Mouse (Mus musculus) E14TG2a.4 (cell line): ENCODE results near the gene Uggt2.

Source experiments
- CTCF ChIP-seq: conservative IDR thresholded peaks from 2 replicates; pipeline ENCODE4 v1.5.1; 2014; ENCODE audit warnings: low read length
- NANOG ChIP-seq: IDR thresholded peaks from 2 replicates; pipeline ENCODE4 v1.6.1; 2014; ENCODE audit warnings: borderline replicate concordance, low read length, mixed read lengths
- POU5F1 ChIP-seq: IDR thresholded peaks from 2 replicates; pipeline ENCODE4 v1.6.1; 2014; ENCODE audit warnings: low read length, borderline replicate concordance

- TF ChIP-seq CTCF: no peak
- no peak for TF ChIP-seq POU5F1
- TF ChIP-seq NANOG: no peak
Measured at GRCm38 (mm10) chr14:119138786-119139100, 39.5 kb upstream of the Uggt2 start.
